Mouse (Mus musculus) mature B cell (primary cell): ENCODE results near the gene Mpig6b.

Experiments used
- in situ Hi-C: fragments of 300-500 bp; cut with MboI; formaldehyde crosslinking; loops from 2 replicates; pipeline ENCODE4 v1.14.3; 2019

Gene Mpig6b

GRCm38 (mm10) chr17:35085208-35085865, 19.4 kb upstream of the Mpig6b start, which contains the start of gene Ly6g6f:
Ly6g6f (minus strand) TSS chr17:35085610.
- in situ Hi-C loops = no loop called here

- in situ Hi-C loops = no loop called here
Observed at GRCm38 (mm10) chr17:35083929-35084497, 18.0 kb upstream of the Mpig6b start.

- in situ Hi-C loops = no loop called here
Observed at GRCm38 (mm10) chr17:35082841-35083576, 17.0 kb upstream of the Mpig6b start.

- in situ Hi-C loops = no loop called here
Observed at GRCm38 (mm10) chr17:35080710-35081109, 14.7 kb upstream of the Mpig6b start.

- in situ Hi-C loops = no loop called here
Observed at GRCm38 (mm10) chr17:35080248-35080647, 14.3 kb upstream of the Mpig6b start.

- in situ Hi-C loops = no loop called here
Observed at GRCm38 (mm10) chr17:35079778-35080177, 13.8 kb upstream of the Mpig6b start.

GRCm38 (mm10) chr17:35077786-35078233, 11.8 kb upstream of the Mpig6b start, which contains the start of gene Ly6g6d:
Ly6g6d (minus strand) TSS chr17:35078065.
- in situ Hi-C loops = no loop called here

GRCm38 (mm10) chr17:35077285-35077684, 11.3 kb upstream of the Mpig6b start:
- in situ Hi-C loops = no loop called here

GRCm38 (mm10) chr17:35076507-35077176, 10.7 kb upstream of the Mpig6b start, which contains the start of gene Ly6g6e:
Ly6g6e (plus strand) TSS chr17:35076902.
- in situ Hi-C loops = no loop called here

- in situ Hi-C loops = no loop called here
Observed at GRCm38 (mm10) chr17:35074097-35074496, 8.1 kb upstream of the Mpig6b start.

GRCm38 (mm10) chr17:35071454-35071853, 5.5 kb upstream of the Mpig6b start:
- in situ Hi-C loops = no loop called here

GRCm38 (mm10) chr17:35070556-35071229, 4.7 kb upstream of the Mpig6b start:
- in situ Hi-C loops = no loop called here

- in situ Hi-C loops = no loop called here
Observed at GRCm38 (mm10) chr17:35068213-35068914, 2.4 kb upstream of the Mpig6b start.

GRCm38 (mm10) chr17:35064951-35065947, 735 bp downstream of the Mpig6b start, which contains the start of gene Ly6g6c:
Ly6g6c (plus strand) TSS chr17:35065388.
- in situ Hi-C loops = loop anchor here (5.0 kb wide), 1 partner anchor 43 kb away; no protein-coding TSS in a partner anchor

GRCm38 (mm10) chr17:35064378-35064877, 1.6 kb downstream of the Mpig6b start:
- in situ Hi-C loops = loop anchor here (5.0 kb wide), 1 partner anchor 42 kb away; no protein-coding TSS in a partner anchor

- in situ Hi-C loops = loop anchor here (5.0 kb wide), 1 partner anchor 41 kb away; no protein-coding TSS in a partner anchor
Observed at GRCm38 (mm10) chr17:35063466-35063865, 2.5 kb downstream of the Mpig6b start.

- in situ Hi-C loops = loop anchor here (5.0 kb wide), 1 partner anchor 39 kb away; no protein-coding TSS in a partner anchor
Observed at GRCm38 (mm10) chr17:35061299-35061698, 4.7 kb downstream of the Mpig6b start.

GRCm38 (mm10) chr17:35060737-35061297, 5.2 kb downstream of the Mpig6b start:
- in situ Hi-C loops = loop anchor here (5.0 kb wide), 1 partner anchor 39 kb away; no protein-coding TSS in a partner anchor
